Mouse (Mus musculus) megakaryocyte progenitor cell, adult 5-6 weeks (primary cell): ENCODE data around the gene Pak6. TPM values are rescaled to one million over a fixed set of nuclear protein-coding genes. Genes with fewer than 3 reads are reported as not detected.

Source experiments
- ATAC-seq: replicated peaks from 2 replicates; pipeline ENCODE4 v1.8.0; 2016; ENCODE audit warnings: mild to moderate bottlenecking, moderate TSS enrichment, inconsistent platforms; ENCODE audit not compliant: poor library complexity
- total RNA-seq, 2 experiments: library from RNA; stranded (forward) in 1 of 2; stranded (reverse) in 1 of 2; fragments of 157-497, 149-512 nt in 1 of 2; fragments of 200-1000 nt in 1 of 2; gene quantifications; 2 replicates each; pipeline versions ENCODE4 v1.2.3 to v1.2.4; 2015 to 2017

Pak6 gene
- total RNA-seq, 2 experiments from 2014 or later, result 0.07 to 0.21 TPM

- no peak for ATAC-seq
Observed at GRCm38 (mm10) chr2:118725511-118725910, 62.4 kb downstream of the Pak6 start.

GRCm38 (mm10) chr2:118726873-118727272 is 63.8 kb downstream of the Pak6 start:
- ATAC-seq, result no peak

- no peak for ATAC-seq
Observed at GRCm38 (mm10) chr2:118727911-118728310, 64.8 kb downstream of the Pak6 start.

GRCm38 (mm10) chr2:118728337-118728736 is 65.2 kb downstream of the Pak6 start, which contains the start of gene Plcb2:
Gene Plcb2, minus strand, starts transcription at chr2:118728438.
- ATAC-seq, result peak; percentile 35

GRCm38 (mm10) chr2:118729194-118729593 is 66.1 kb downstream of the Pak6 start:
- ATAC-seq, result peak; percentile 66

GRCm38 (mm10) chr2:118729816-118730621 is 66.9 kb downstream of the Pak6 start:
- ATAC-seq, result no peak

- ATAC-seq, result peak; percentile 63
Observed at GRCm38 (mm10) chr2:118730622-118730915, 67.5 kb downstream of the Pak6 start.

GRCm38 (mm10) chr2:118731981-118732380 is 68.9 kb downstream of the Pak6 start:
- ATAC-seq, result no peak

GRCm38 (mm10) chr2:118733341-118733740 is 70.2 kb downstream of the Pak6 start:
- ATAC-seq, result no peak

- no peak for ATAC-seq
Observed at GRCm38 (mm10) chr2:118740341-118740740, 77.2 kb downstream of the Pak6 start.

- ATAC-seq, result no peak
Observed at GRCm38 (mm10) chr2:118741183-118741582, 78.1 kb downstream of the Pak6 start.

GRCm38 (mm10) chr2:118743261-118743943 is 80.3 kb downstream of the Pak6 start:
- ATAC-seq, result peak; percentile 54

- no peak for ATAC-seq
Observed at GRCm38 (mm10) chr2:118744621-118745020, 81.5 kb downstream of the Pak6 start.

GRCm38 (mm10) chr2:118745232-118745884 is 82.3 kb downstream of the Pak6 start, which contains the start of gene Inafm2:
Gene Inafm2, plus strand, starts transcription at chr2:118745758.
- ATAC-seq, result peak; percentile 82

- ATAC-seq, result peak; percentile 28; the same call in 1 of the 2 replicates
Observed at GRCm38 (mm10) chr2:118745915-118746901, 83.1 kb downstream of the Pak6 start.

- no peak for ATAC-seq
Observed at GRCm38 (mm10) chr2:118747301-118747960, 84.3 kb downstream of the Pak6 start.
